Mouse (Mus musculus) kidney, adult 9 months (tissue): ENCODE data around the gene Atad2b.
"Not testable (repeated sequence)": the region's sequence is repeated elsewhere in the genome, so short reads cannot be mapped to it uniquely, and the experiment has no call there.

Experiments used
- DNase-seq: peaks from one replicate; pipeline ENCODE4 v3.0.0; 2022

Atad2b gene

GRCm38 (mm10) chr12:4911716-4912115 lies 5.4 kb upstream of the Atad2b start:
- peak; percentile 63 for DNase-seq

DNA sequence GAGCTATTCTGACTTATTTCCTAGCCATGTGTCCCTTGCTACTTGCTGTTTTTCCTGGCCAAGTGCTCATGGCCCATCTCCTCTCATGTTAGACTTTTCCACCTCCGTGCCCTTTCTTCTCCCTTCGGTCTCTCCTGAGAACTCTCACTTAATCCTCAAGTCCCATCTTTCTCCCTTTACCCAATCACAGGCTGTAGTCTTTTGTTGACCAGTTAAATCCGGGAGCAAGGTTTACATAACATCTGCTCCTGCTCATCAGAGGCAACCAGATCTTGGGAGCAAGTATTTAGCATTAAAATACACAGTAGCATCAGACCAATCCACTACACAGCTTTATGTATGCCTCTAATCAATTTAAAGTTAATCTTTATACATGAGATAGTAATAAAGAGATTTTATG lies 2.7 kb upstream of the Atad2b start:
- DNase-seq, result no peak

DNA sequence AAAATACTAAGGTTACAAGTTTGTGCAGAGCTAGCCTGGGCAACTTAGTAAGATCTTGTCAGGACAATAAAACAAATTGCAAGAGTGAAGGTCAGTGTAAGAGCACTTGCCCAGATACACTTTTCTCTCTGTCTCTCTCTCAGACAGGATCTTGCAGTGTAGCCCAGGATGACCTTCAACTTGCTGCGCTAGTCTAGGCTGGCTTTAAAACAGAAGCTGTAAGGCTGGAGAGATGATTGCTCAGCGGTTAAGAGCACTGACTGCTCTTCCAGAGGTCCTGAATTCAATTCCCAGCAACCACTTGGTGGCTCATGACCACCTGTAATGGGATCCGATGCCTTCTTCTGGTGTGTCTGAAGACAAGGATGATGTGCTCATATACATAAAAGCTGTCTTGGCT lies 2.2 kb upstream of the Atad2b start:
- no peak for DNase-seq

DNA sequence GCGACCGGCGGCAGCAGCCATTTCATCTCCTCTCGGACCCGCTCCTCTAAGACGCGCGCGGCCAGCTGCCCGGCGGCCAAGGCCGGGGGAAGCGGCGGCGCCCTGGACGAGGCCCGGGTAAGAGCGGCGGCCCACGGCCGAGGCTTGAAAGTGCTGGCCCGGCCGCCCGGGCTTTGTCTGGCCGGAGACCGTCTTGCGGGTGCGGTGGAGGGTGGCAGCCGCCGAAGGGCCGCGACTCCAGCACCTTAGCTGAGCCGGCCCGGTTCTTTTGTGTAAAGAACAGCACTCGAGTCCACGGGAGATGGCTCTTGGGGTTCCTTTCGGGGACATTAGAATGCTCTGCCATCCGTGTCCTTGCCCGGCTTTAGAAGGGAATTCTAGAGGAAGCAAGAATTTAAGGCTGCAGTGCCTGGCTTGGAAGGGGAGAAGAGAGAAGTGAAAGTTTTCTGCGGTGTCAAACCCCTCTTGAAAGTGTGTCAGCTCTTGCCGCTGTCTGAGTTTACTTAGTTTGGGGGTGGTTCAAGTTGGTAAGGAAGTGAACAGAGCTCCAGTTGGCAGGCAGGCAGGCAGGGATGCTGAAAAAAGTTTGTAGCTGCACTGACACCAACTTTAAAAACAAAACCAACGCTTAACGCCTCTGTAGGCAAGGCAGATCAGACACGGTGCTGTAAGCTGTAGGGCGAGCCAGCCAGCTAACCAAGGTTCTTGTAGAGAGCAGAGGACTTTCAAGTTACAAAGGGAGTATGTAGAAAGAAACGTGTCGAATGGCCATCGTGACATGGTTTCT lies 845 bp downstream of the Atad2b start:
- DNase-seq, result peak; percentile 64

DNA sequence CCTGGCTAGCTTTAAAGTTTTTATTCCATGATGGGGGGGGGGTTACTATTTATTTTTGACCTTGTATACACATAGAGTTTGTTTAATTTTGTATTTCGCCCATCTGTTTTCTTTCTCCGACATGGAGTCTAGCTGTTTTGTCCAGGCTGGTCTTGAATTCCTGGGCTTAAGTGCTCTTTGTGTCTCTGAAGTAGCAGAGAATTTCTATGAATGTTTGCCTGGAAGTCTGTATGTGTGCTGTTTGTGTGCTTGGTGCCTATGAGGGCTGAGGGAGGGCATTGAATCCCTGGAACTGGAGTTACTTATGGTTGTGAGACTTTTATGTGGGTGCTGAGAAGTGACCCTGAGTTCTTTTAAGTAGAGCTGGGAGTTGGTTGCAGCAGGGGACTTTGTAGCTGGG lies 11.0 kb downstream of the Atad2b start:
- DNase-seq, result no peak

GRCm38 (mm10) chr12:4930820-4931548 lies 13.8 kb downstream of the Atad2b start:
- DNase-seq, result no peak

DNA sequence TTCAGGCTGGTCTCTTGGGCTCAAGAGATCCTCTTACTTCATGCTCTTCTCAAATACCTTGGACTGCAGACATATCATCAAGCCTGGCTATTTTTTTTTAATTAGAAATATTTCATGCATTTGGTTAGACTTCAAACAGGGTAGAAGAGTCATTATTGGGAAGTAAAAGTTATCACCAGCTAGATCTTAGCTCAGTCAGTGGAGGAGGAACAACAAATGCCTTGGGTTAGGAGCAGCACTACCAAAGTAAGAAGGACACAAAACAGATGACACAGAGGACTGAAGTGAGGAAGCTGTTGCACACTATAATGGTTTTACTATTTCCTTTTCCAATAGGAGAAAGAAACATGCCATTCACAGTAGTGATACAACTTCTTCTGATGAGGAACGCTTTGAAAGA lies 35.1 kb downstream of the Atad2b start:
- no peak for DNase-seq

GRCm38 (mm10) chr12:4953156-4953555 lies 36.0 kb downstream of the Atad2b start:
- DNase-seq, result no peak

- DNase-seq, result peak; percentile 80
These were observed 55.8 kb downstream of the Atad2b start for GRCm38 (mm10) chr12:4972939-4973338.

DNA sequence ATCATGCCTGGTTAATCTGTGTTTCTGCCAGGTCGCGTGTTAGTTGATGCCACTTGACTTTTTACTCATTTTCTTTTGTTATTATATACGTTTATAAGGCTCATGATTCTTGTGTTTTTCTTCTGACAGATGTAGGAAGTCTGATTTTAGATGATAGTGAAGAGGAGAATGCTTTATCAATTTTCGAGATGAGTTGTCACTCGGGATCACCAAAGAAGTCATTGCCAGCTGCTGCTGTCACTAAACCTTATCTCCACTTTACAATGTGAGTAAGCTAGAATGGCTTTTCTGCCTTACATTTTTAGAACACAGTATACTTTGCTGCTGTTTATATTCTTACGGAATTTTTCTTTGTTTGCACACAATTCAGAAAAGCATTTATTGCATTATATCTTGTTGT lies 61.2 kb downstream of the Atad2b start:
- DNase-seq, result no peak

GRCm38 (mm10) chr12:4996981-4997380 lies 79.8 kb downstream of the Atad2b start:
- DNase-seq, result no peak

DNA sequence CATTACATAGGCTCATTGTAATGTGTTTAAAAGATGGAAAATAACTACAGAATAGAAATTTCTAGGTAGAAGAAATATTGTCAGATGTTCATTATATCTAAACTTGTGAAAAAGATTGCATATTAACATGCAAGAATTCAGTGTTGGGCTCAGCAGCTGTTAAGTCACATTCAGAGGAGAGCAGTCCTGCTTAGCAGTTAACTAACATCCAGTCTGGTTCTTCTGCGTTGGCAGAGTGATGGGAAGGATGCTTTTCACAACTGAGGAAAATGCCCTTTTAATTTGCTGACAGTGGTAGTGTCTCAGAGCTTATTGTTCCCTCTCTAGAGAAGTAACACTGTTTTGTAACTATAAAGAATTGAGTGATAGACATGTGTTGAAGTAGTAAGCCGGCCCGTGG lies 88.2 kb downstream of the Atad2b start:
- no peak for DNase-seq

DNA sequence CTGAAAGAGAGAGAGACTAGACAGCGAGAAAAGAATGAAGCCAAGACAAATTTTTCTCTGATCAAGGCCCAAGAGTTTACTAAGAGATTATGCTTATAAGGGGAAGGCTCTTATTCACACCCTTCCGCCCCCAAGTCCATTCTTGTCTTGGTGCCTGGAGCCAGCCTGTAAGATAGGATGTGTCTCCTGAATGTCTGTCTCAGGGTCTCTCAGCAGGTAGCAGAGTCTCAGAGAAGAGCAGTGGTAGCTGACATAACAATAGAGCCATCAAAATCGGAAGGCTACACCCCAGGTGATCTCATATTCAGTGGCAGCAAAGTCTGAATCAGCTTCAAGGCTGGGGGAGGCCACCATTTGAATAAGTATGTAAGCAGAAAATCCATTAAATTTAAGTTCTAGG lies 88.6 kb downstream of the Atad2b start:
- not testable (repeated sequence) for DNase-seq

DNA sequence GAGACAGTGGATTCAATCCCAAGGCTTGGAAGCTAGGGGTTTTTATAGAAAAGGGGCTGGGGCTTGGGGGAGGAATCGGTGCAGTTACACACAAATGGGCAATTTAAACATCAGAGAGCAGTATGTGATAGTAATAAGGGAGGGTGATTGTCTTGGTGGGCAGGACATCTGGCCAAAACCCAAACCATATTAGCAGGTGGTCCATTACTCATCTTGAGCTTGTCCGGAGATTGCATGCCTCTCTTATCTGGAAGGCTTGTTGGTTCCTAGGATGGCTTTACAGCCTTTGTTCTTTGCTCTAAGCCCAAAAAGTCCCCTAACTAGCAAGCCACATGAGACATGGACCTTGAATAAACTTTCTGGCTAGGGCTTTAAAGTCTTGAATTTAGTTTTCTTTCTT lies 91.5 kb downstream of the Atad2b start:
- not testable (repeated sequence) for DNase-seq

GRCm38 (mm10) chr12:5025226-5025861 lies 108.2 kb downstream of the Atad2b start:
- no peak for DNase-seq

- DNase-seq, result no peak
These were observed 111.9 kb downstream of the Atad2b start for GRCm38 (mm10) chr12:5029035-5029434.

- no peak for DNase-seq
These were observed 120.9 kb downstream of the Atad2b start for GRCm38 (mm10) chr12:5038008-5038407.

- no peak for DNase-seq
These were observed 127.0 kb downstream of the Atad2b start for GRCm38 (mm10) chr12:5044141-5044540.

GRCm38 (mm10) chr12:5048104-5048503 lies 131.0 kb downstream of the Atad2b start:
- no peak for DNase-seq

DNA sequence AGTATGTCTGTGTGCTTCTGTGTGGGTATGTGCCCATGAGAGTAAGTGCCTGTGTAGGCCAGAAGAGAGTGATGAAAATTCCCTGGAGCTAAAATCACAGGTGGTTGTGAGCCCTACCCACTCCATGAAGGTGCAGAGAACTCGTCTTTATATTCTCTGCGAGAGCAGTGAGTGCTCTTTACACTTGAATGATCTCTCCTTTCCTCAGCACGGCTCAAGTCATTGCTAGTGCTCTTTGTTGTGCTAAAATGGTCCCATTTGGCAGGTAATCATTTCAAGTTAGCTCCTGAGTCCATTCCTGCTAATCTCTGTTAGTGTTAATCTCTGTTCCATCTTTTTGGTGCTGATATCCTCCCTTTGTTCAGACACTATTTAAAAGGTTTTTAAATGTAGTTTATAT lies 150.4 kb downstream of the Atad2b start:
- DNase-seq, result no peak

GRCm38 (mm10) chr12:5070131-5070530 lies 153.0 kb downstream of the Atad2b start:
- DNase-seq, result no peak

GRCm38 (mm10) chr12:5073191-5073590 lies 156.0 kb downstream of the Atad2b start:
- no peak for DNase-seq

DNA sequence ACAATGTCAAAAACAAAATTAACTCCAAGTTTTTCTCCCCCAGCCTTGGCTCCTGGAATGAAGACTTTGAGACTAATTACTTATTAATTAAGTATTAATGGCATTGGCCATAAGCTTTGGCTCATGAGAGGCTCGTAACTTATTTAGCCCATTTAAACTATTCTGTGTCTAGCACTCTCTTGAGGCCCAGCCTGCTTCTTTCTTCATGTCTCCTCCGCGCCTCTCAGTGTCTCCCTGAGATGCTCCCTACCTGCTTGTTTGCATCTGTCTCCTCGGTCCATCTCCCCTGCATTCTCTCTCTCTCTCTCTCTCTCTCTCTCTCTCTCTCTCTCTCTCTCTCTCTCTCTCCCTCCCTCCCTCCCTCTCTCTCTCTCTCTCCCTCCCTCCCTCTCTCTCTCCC lies 164.3 kb downstream of the Atad2b start:
- DNase-seq, result no peak

DNA sequence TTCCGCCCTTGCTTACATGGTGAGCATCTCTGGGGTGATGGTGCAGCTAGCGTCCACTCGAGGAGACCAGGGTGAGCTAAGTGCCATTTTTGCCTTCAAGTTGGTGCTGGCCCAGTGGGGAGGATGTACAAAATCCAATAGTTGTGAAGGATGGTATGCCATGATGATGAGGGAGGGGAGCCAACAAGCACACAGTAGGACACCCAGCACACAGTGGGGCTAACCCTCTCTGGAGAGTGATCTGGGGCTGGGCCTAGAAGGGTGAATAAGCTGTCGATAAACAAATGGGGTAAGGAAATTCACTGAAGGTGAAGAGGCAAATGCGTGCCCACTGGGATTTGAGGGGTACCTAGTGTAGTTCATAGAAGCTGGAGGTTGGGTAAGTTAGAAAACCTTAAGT lies 167.6 kb downstream of the Atad2b start:
- no peak for DNase-seq
